Mouse (Mus musculus): ENCODE data around the gene Nsmf. TPM values are rescaled to one million over a fixed set of nuclear protein-coding genes. Genes with fewer than 3 reads are reported as not detected.

The Nsmf gene
- 29.0 and 32.6 TPM in 2 replicates for polyA plus RNA-seq (2014; fragmentation: Nextera tagmentation; extraction: Ambion mirVana)

DNA sequence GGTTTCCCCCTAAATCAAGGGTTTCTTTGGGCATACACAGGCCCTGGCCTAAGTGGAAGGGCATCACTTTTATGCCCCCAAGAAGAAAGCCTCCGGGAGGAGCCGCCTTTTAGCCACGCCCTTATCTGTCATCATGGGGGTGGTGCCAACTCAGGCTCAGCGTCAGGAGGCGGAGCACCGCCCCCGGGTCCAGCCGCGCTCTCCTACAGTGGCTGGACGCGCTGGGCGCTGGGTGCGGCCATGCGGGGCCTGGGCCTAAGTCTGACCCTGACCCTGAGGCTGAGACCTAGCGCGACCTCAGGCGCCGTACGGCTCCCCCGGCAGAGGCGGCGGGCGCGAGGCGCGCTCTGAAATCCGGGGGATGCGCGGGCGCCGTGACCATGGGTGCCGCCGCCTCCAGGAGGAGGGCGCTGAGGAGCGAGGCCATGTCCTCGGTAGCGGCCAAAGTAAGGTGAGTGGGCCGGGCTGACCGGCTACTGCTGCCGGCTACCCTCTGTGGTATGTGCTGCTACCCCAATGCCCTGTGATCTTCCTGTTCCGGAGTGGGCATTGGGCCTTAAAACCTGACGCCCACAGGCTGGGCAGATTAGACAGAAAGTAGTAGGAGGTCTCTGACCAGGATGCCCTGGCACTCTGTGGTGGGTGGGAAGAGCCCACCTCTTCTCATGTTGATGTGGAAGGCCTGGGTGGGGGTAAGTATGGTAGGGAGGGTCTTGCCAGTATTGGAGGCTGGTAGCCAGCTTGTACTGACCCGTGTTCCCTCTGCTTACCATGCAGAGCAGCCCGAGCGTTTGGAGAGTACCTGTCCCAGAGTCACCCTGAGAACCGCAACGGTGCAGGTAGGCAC is at the start of gene Nsmf:
Gene Nsmf (plus strand): TSS at position 135 of the 847 bp plus-strand sequence.
- Histone ChIP-seq H3K4me1 (replicated peaks; ENCODE audit: control insufficient read depth, insufficient read depth, low read length) (peaks cover 31% of the 10 kb centered on the region), H3K9me3 (ENCODE audit: control insufficient read depth, low read length) (no peaks in the 10 kb centered on the region), H3K27me3 (replicated peaks; ENCODE audit: control insufficient read depth, insufficient read depth, low read length) (no peaks in the 10 kb centered on the region), H3K9ac (ENCODE audit: low read depth, low read length) (peak within 1 kb of the TSS; percentile 65), H3K4me3 (ENCODE audit: low read depth, low read length) (peak within 1 kb of the TSS; percentile 69), H3K4me2 (peak within 1 kb of the TSS; percentile 92), H3K27ac (ENCODE audit: low read depth, low read length) (no peak within 1 kb of the TSS), H3K36me3 (ENCODE audit: control insufficient read depth, insufficient read depth, low read length) (peaks cover 4% of the 10 kb centered on the region; the same call in 1 of the 2 replicates)
- peak; percentile 89 for ATAC-seq (replicated peaks; ENCODE audit: low FRiP score)
- DNase-seq (ENCODE audit: low spot score): peak; percentile 83
- WGBS: 6% methylated on average over 47 of the region's 47 CpGs

DNA sequence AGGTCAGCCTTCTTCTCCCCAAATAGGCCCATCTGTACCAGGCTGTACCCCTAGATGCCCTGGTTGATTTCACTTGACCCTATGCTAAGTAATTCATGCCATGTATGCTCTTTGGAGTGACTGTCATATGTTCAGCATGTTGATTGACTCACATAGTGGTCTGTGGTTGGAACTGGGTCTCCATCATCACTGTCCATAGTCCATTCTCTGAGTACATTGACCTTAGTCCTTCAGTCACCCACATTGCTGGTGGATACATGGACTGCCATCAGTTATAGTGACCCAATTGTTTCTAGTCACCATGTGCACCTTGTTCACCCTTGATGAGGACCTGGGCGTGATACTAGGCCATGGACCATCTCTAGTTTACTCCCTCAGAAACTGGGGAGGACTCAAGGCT is 47.4 kb upstream of the Nsmf start:
- H3K27ac ChIP-seq (ENCODE audit: low read depth, low read length): no peak overlapping the region
- no peaks in the 10 kb centered on the region for H3K4me1 ChIP-seq (replicated peaks; ENCODE audit: control insufficient read depth, insufficient read depth, low read length)
- no peak overlapping the region for H3K4me2 ChIP-seq
- DNase-seq (ENCODE audit: low spot score): no peak
- H3K9ac ChIP-seq (ENCODE audit: low read depth, low read length): no peak overlapping the region
- no peaks in the 10 kb centered on the region for H3K36me3 ChIP-seq (ENCODE audit: control insufficient read depth, insufficient read depth, low read length)
- ATAC-seq (replicated peaks; ENCODE audit: low FRiP score): no peak
- no peaks in the 10 kb centered on the region for H3K9me3 ChIP-seq (ENCODE audit: control insufficient read depth, low read length)
- WGBS: 87% methylated on average over 1 of the region's 1 CpGs
- H3K4me3 ChIP-seq (ENCODE audit: low read depth, low read length): no peak overlapping the region
- no peaks in the 10 kb centered on the region for H3K27me3 ChIP-seq (replicated peaks; ENCODE audit: control insufficient read depth, insufficient read depth, low read length)

DNA sequence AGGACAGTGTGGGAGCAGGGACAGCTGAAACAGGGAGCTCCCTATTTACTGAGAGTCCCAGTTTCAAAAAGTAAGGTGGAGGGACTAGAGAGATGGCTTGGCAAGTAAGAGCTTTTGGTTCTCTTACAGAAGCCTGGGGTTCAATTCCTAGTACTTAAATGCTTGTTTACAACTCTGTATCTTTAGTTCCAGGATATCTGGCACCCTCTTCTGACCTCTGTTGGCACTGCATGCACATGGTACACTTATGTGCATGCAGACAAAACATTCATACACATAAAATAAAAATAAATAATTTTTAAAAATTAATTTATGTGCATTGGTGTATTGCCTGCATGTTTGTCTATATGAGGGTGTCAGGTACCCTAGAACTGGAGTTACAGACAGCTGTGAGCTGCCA is 45.9 kb upstream of the Nsmf start:
- Histone ChIP-seq H3K36me3 (ENCODE audit: control insufficient read depth, insufficient read depth, low read length) (no peaks in the 10 kb centered on the region), H3K9ac (ENCODE audit: low read depth, low read length) (no peak overlapping the region), H3K27me3 (replicated peaks; ENCODE audit: control insufficient read depth, insufficient read depth, low read length) (no peaks in the 10 kb centered on the region), H3K4me1 (replicated peaks; ENCODE audit: control insufficient read depth, insufficient read depth, low read length) (no peaks in the 10 kb centered on the region), H3K4me3 (ENCODE audit: low read depth, low read length) (no peak overlapping the region), H3K4me2 (no peak overlapping the region), H3K27ac (ENCODE audit: low read depth, low read length) (no peak overlapping the region), H3K9me3 (ENCODE audit: control insufficient read depth, low read length) (no peaks in the 10 kb centered on the region)
- ATAC-seq (replicated peaks; ENCODE audit: low FRiP score) (no peak), DNase-seq (ENCODE audit: low spot score) (no peak)

DNA sequence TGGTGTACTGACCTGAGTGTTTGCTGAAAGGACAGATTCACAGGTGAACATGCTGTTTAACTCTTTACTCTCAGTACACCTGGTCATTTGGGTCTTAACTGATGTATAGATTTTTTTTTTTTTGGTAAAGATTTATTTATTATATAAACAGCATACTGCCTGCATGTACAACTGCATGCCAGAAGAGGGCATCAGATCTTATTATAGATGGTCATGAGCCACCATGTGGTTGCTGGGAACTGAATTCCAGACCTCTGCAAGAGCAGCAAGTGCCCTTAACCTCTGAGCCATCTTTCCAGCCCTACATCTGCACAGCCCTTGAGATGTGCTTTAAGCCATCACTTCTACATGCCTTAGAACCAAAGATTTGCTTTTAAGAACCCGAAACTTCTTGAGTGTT is 31.5 kb upstream of the Nsmf start:
- no peak overlapping the region for H3K27ac ChIP-seq (ENCODE audit: low read depth, low read length)
- 86% methylated on average over 1 of the region's 1 CpGs for WGBS
- H3K4me2 ChIP-seq: no peak overlapping the region
- H3K27me3 ChIP-seq (replicated peaks; ENCODE audit: control insufficient read depth, insufficient read depth, low read length): no peaks in the 10 kb centered on the region
- no peaks in the 10 kb centered on the region; the same call in 1 of the 2 replicates for H3K36me3 ChIP-seq (ENCODE audit: control insufficient read depth, insufficient read depth, low read length)
- no peaks in the 10 kb centered on the region for H3K9me3 ChIP-seq (ENCODE audit: control insufficient read depth, low read length)
- H3K9ac ChIP-seq (ENCODE audit: low read depth, low read length): no peak overlapping the region
- DNase-seq (ENCODE audit: low spot score) (no peak), ATAC-seq (replicated peaks; ENCODE audit: low FRiP score) (no peak)
- H3K4me1 ChIP-seq (replicated peaks; ENCODE audit: control insufficient read depth, insufficient read depth, low read length): no peaks in the 10 kb centered on the region
- no peak overlapping the region for H3K4me3 ChIP-seq (ENCODE audit: low read depth, low read length)

DNA sequence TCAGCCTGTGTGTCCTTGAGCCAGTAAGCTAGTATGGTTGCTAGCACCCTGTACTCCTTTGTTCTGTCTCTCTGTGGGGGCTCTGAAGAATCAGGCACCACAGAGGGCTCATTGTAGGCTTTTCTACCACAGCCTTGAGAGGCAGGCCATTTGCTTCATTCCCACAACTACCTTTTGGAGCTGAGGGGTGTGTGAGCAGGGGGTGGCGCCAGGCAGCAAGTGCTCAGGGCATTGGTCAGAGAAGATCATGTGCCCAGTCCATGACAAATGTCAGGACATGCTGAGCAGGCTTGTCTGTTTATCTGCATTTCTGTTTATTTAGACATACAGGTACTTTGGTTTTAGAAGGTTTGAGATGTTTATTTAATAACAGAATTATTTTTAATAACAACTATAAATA is 29.0 kb upstream of the Nsmf start:
- Histone ChIP-seq H3K27me3 (replicated peaks; ENCODE audit: control insufficient read depth, insufficient read depth, low read length) (no peaks in the 10 kb centered on the region), H3K9ac (ENCODE audit: low read depth, low read length) (no peak overlapping the region), H3K27ac (ENCODE audit: low read depth, low read length) (no peak overlapping the region), H3K4me3 (ENCODE audit: low read depth, low read length) (no peak overlapping the region), H3K4me1 (replicated peaks; ENCODE audit: control insufficient read depth, insufficient read depth, low read length) (no peaks in the 10 kb centered on the region), H3K36me3 (ENCODE audit: control insufficient read depth, insufficient read depth, low read length) (no peaks in the 10 kb centered on the region), H3K4me2 (no peak overlapping the region), H3K9me3 (ENCODE audit: control insufficient read depth, low read length) (no peaks in the 10 kb centered on the region)
- ATAC-seq (replicated peaks; ENCODE audit: low FRiP score) (no peak), DNase-seq (ENCODE audit: low spot score) (no peak)
- WGBS: 85% methylated on average over 1 of the region's 1 CpGs

DNA sequence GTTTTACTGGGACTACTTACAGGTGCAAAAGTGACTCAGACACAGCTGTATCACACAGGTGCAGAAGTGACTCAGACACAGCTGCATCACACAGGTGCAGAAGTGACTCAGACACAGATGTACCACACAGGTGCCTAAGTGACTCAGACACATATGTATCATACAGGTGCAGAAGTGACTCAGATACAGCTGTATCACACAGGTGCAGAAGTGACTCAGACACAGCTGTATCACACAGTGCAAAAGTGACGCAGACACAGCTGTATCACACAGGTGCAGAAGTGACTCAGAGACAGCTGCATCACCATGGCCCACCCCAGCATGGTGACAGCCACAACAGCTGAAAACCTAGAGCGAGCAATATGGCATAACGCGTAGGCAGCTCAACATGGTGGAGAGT is 19.2 kb upstream of the Nsmf start:
- H3K9ac ChIP-seq (ENCODE audit: low read depth, low read length): no peak overlapping the region
- no peaks in the 10 kb centered on the region for H3K27me3 ChIP-seq (replicated peaks; ENCODE audit: control insufficient read depth, insufficient read depth, low read length)
- H3K4me2 ChIP-seq: no peak overlapping the region
- no peak for DNase-seq (ENCODE audit: low spot score)
- ATAC-seq (replicated peaks; ENCODE audit: low FRiP score): no peak
- no peaks in the 10 kb centered on the region; the same call in 1 of the 2 replicates for H3K36me3 ChIP-seq (ENCODE audit: control insufficient read depth, insufficient read depth, low read length)
- no peak overlapping the region for H3K27ac ChIP-seq (ENCODE audit: low read depth, low read length)
- 93% methylated on average over 4 of the region's 4 CpGs for WGBS
- no peaks in the 10 kb centered on the region for H3K4me1 ChIP-seq (replicated peaks; ENCODE audit: control insufficient read depth, insufficient read depth, low read length)
- no peaks in the 10 kb centered on the region for H3K9me3 ChIP-seq (ENCODE audit: control insufficient read depth, low read length)
- no peak overlapping the region for H3K4me3 ChIP-seq (ENCODE audit: low read depth, low read length)

DNA sequence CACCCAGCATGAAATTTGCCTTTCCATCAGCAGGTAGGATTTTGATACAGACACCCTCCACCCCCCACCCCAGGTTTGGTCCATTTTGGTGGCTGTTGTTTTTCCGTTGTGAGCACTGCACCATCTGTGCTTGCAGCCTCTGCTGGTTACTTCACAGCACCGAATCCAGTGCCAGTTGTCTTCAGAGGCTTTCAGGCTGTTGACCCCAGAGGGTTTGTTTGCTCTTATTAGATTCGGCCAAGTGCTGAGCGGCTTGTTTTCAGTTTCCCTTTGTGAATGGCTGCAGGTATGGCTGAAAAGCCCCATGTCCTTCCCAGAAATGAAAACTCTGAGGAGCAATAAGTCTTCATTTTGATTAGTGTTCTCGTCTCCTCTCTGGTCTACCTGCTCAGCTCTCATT is 14.1 kb upstream of the Nsmf start:
- ATAC-seq (replicated peaks; ENCODE audit: low FRiP score): no peak
- no peak overlapping the region for H3K9ac ChIP-seq (ENCODE audit: low read depth, low read length)
- DNase-seq (ENCODE audit: low spot score): no peak
- H3K27me3 ChIP-seq (replicated peaks; ENCODE audit: control insufficient read depth, insufficient read depth, low read length): no peaks in the 10 kb centered on the region
- 86% methylated on average over 5 of the region's 5 CpGs for WGBS
- H3K4me3 ChIP-seq (ENCODE audit: low read depth, low read length): no peak overlapping the region
- no peaks in the 10 kb centered on the region for H3K4me1 ChIP-seq (replicated peaks; ENCODE audit: control insufficient read depth, insufficient read depth, low read length)
- no peak overlapping the region for H3K27ac ChIP-seq (ENCODE audit: low read depth, low read length)
- H3K36me3 ChIP-seq (ENCODE audit: control insufficient read depth, insufficient read depth, low read length): peaks cover 8% of the 10 kb centered on the region; the same call in 1 of the 2 replicates
- H3K4me2 ChIP-seq: no peak overlapping the region
- no peaks in the 10 kb centered on the region for H3K9me3 ChIP-seq (ENCODE audit: control insufficient read depth, low read length)

DNA sequence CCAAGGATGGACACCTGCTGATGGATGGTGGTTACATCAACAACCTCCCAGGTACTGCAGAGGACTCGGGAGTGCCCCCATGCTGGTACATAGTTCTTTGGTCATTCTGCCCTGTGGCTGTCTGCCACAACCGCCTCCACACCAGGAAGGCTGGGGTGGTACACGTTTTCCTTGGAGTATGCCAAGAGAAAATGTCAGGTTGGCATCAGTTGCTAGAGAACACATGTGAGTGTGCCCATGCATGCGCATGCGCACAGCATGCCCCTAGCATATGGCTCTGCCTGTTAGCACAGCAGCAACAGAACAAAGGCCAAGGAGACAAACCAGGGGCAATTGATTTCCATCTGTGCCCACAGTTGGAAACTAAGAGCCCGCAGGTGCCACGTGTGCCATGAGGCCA is 3.2 kb upstream of the Nsmf start:
- H3K36me3 ChIP-seq (ENCODE audit: control insufficient read depth, insufficient read depth, low read length): no peaks in the 10 kb centered on the region

DNA sequence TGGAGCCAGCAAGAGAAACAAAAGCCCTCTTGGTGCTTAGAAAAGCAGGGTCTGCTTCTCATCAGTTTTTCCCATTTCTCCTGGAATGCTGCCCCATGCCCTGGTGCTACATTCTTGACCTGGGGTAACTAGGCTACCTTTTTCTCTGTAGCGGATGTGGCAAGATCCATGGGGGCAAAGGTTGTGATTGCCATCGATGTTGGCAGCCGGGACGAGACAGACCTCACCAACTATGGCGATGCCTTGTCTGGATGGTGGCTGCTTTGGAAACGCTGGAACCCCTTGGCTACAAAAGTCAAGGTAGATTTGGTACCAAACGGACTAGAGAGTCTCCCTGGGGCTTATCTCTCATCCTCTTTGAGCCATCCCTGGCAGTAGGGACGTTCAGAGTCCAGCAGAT is 2.7 kb upstream of the Nsmf start:
- no peak overlapping the region for H3K27ac ChIP-seq (ENCODE audit: low read depth, low read length)
- no peak for ATAC-seq (replicated peaks; ENCODE audit: low FRiP score)
- WGBS: 88% methylated on average over 8 of the region's 8 CpGs

More for the DNA sequence above, 3.2 kb upstream of the Nsmf start:
- Histone ChIP-seq H3K4me1 (replicated peaks; ENCODE audit: control insufficient read depth, insufficient read depth, low read length) (peaks cover 11% of the 10 kb centered on the region), H3K4me3 (ENCODE audit: low read depth, low read length) (no peak overlapping the region), H3K4me2 (no peak overlapping the region), H3K9me3 (ENCODE audit: control insufficient read depth, low read length) (no peaks in the 10 kb centered on the region), H3K27me3 (replicated peaks; ENCODE audit: control insufficient read depth, insufficient read depth, low read length) (no peaks in the 10 kb centered on the region), H3K9ac (ENCODE audit: low read depth, low read length) (no peak overlapping the region), H3K27ac (ENCODE audit: low read depth, low read length) (no peak overlapping the region)
- no peak for ATAC-seq (replicated peaks; ENCODE audit: low FRiP score)
- WGBS: 87% methylated on average over 7 of the region's 7 CpGs
- no peak for DNase-seq (ENCODE audit: low spot score)

More for the DNA sequence above, 2.7 kb upstream of the Nsmf start:
- Histone ChIP-seq H3K4me2 (no peak overlapping the region), H3K27me3 (replicated peaks; ENCODE audit: control insufficient read depth, insufficient read depth, low read length) (no peaks in the 10 kb centered on the region), H3K9ac (ENCODE audit: low read depth, low read length) (no peak overlapping the region), H3K9me3 (ENCODE audit: control insufficient read depth, low read length) (no peaks in the 10 kb centered on the region), H3K36me3 (ENCODE audit: control insufficient read depth, insufficient read depth, low read length) (no peaks in the 10 kb centered on the region), H3K4me1 (replicated peaks; ENCODE audit: control insufficient read depth, insufficient read depth, low read length) (peaks cover 11% of the 10 kb centered on the region), H3K4me3 (ENCODE audit: low read depth, low read length) (no peak overlapping the region)
- DNase-seq (ENCODE audit: low spot score): no peak
